Mouse (Mus musculus): ENCODE results near the gene Acot11.

GRCm38 (mm10) chr4:106817017-106817416 lies 12.2 kb upstream of the Acot11 start:
- no peak for TF ChIP-seq CTCF (IDR thresholded peaks at IDR 0.05; ENCODE audit: borderline replicate concordance, insufficient read depth, low read length)
- no peak for TF ChIP-seq POLR2A (IDR thresholded peaks at IDR 0.05; ENCODE audit: low read depth, low read length)

Data from embryonic fibroblast, embryonic 13.5 days (primary cell).